Mouse (Mus musculus) CH12.LX (cell line): ENCODE data around the gene Gucy2d. TPM values are rescaled to one million over a fixed set of nuclear protein-coding genes. Genes with fewer than 3 reads are reported as not detected.

Experiments used
- DNase-seq: peaks from one replicate; pipeline ENCODE4 v3.0.0-alpha.2; 2013; ENCODE audit errors: extremely low read depth
- H3K27ac ChIP-seq: 2 replicates; pipeline ENCODE4 v1.5.1; 2012; ENCODE audit warnings: low read depth, mild to moderate bottlenecking, control low read depth, moderate library complexity; ENCODE audit not compliant: insufficient read depth
- H3K27me3 ChIP-seq: replicated peaks from 2 replicates; pipeline ENCODE3; 2012; ENCODE audit warnings: inconsistent platforms
- H3K36me3 ChIP-seq, 2 experiments: replicated peaks in 1 of 2; 2 replicates each; pipeline versions ENCODE3 to v1.6.1; 2012; ENCODE audit warnings: inconsistent platforms in 1 of 2, low read length in 1 of 2, mild to moderate bottlenecking in 1 of 2, mixed read lengths in 1 of 2, moderate library complexity in 1 of 2; ENCODE audit not compliant: control insufficient read depth in 1 of 2, insufficient read depth in 1 of 2
- H3K4me1 ChIP-seq, 2 experiments: 2 replicates each; pipeline ENCODE4 v1.6.1; 2012; ENCODE audit warnings: inconsistent platforms in 1 of 2, moderate library complexity in 1 of 2; ENCODE audit not compliant: insufficient read depth in 2 of 2, control insufficient read depth in 1 of 2
- H3K4me2 ChIP-seq: 2 replicates; pipeline ENCODE4 v1.6.1; 2012; ENCODE audit warnings: low read depth, mild to moderate bottlenecking, control low read depth; ENCODE audit not compliant: poor library complexity, insufficient read depth, severe bottlenecking
- H3K4me3 ChIP-seq, 3 experiments: fragments of 150-350 bp in 1 of 3; sonication (generic) in 1 of 3; replicated peaks in 1 of 3; 2 replicates each; pipeline versions ENCODE3 to v1.5.1; 2011 to 2012; ENCODE audit warnings: low read depth in 2 of 3, low read length in 2 of 3, mild to moderate bottlenecking in 2 of 3, moderate library complexity in 2 of 3, control low read depth in 1 of 3, improper control_type of control experiment in 1 of 3, inconsistent platforms in 1 of 3, mixed read lengths in 1 of 3; ENCODE audit not compliant: poor library complexity in 1 of 3
- H3K79me2 ChIP-seq: replicated peaks from 2 replicates; pipeline ENCODE4 v1.6.1; 2012; ENCODE audit warnings: mild to moderate bottlenecking, moderate library complexity; ENCODE audit not compliant: control insufficient read depth, poor library complexity, insufficient read depth, severe bottlenecking; ENCODE audit errors: extremely low read depth
- H3K9ac ChIP-seq: 2 replicates; pipeline ENCODE4 v1.6.1; 2012; ENCODE audit warnings: low read depth, mild to moderate bottlenecking, control low read depth, moderate library complexity; ENCODE audit not compliant: insufficient read depth
- H3K9me3 ChIP-seq: replicated peaks from 2 replicates; pipeline ENCODE3; 2012; ENCODE audit warnings: low read length, inconsistent platforms, mixed read lengths
- BHLHE40 ChIP-seq: IDR thresholded peaks from 2 replicates; pipeline ENCODE4 v1.6.1; 2011; ENCODE audit warnings: mild to moderate bottlenecking, low read depth, low read length, improper control_type of control experiment
- CHD1 ChIP-seq: IDR thresholded peaks from 2 replicates; pipeline ENCODE4 v1.6.1; 2012; ENCODE audit warnings: low read depth, low read length, improper control_type of control experiment, inconsistent platforms
- CHD2 ChIP-seq: IDR thresholded peaks from 2 replicates; pipeline ENCODE4 v1.6.1; 2011; ENCODE audit warnings: low read length, improper control_type of control experiment
- CTCF ChIP-seq, 2 experiments: IDR thresholded peaks in 1 of 2; conservative IDR thresholded peaks in 1 of 2; 2 replicates each; pipeline ENCODE4 v1.5.1; 2011 to 2012; ENCODE audit warnings: low read depth in 2 of 2, low read length in 2 of 2, improper control_type of control experiment in 1 of 2, inconsistent platforms in 1 of 2, mild to moderate bottlenecking in 1 of 2, moderate library complexity in 1 of 2
- ELF1 ChIP-seq: IDR thresholded peaks from 2 replicates; pipeline ENCODE4 v1.6.1; 2014; ENCODE audit warnings: low read depth, mild to moderate bottlenecking, inconsistent platforms, low read length, improper control_type of control experiment
- GABPA ChIP-seq: IDR thresholded peaks from 2 replicates; pipeline ENCODE4 v1.6.1; 2012; ENCODE audit warnings: low read depth, low read length, improper control_type of control experiment, inconsistent platforms; ENCODE audit not compliant: insufficient replicate concordance
- HCFC1 ChIP-seq: IDR thresholded peaks from 2 replicates; pipeline ENCODE4 v1.6.1; 2012; ENCODE audit warnings: low read depth, mild to moderate bottlenecking, inconsistent platforms, low read length, improper control_type of control experiment
- JUN ChIP-seq: IDR thresholded peaks from 2 replicates; pipeline ENCODE4 v1.6.1; 2011; ENCODE audit warnings: low read depth, mild to moderate bottlenecking, low read length, improper control_type of control experiment, moderate library complexity; ENCODE audit not compliant: insufficient read depth
- JUND ChIP-seq: conservative IDR thresholded peaks from 2 replicates; pipeline ENCODE4 v1.6.1; 2011; ENCODE audit warnings: low read depth, low read length, improper control_type of control experiment
- MAZ ChIP-seq: IDR thresholded peaks from 2 replicates; pipeline ENCODE4 v1.6.1; 2012; ENCODE audit warnings: low read depth, mild to moderate bottlenecking, inconsistent platforms, low read length, improper control_type of control experiment, moderate library complexity
- MEF2A ChIP-seq: IDR thresholded peaks from 2 replicates; pipeline ENCODE4 v1.6.1; 2014; ENCODE audit warnings: low read depth, mild to moderate bottlenecking, inconsistent platforms, low read length, improper control_type of control experiment, borderline replicate concordance
- MXI1 ChIP-seq: IDR thresholded peaks from 2 replicates; pipeline ENCODE4 v1.6.1; 2011; ENCODE audit warnings: mild to moderate bottlenecking, low read depth, low read length, improper control_type of control experiment
- MYC ChIP-seq: IDR thresholded peaks from 2 replicates; pipeline ENCODE4 v1.6.1; 2011; ENCODE audit warnings: low read depth, mild to moderate bottlenecking, improper control_type of control experiment, low read length
- NRF1 ChIP-seq: IDR thresholded peaks from 2 replicates; pipeline ENCODE4 v1.6.1; 2014; ENCODE audit warnings: low read depth, mild to moderate bottlenecking, inconsistent platforms, low read length, improper control_type of control experiment, moderate library complexity
- POLR2A ChIP-seq: IDR thresholded peaks from 2 replicates; pipeline ENCODE4 v1.6.1; 2011; ENCODE audit warnings: low read depth, mild to moderate bottlenecking, improper control_type of control experiment, low read length
- POLR2AphosphoS2 ChIP-seq: IDR thresholded peaks from 2 replicates; pipeline ENCODE4 v1.6.1; 2011; ENCODE audit warnings: low read depth, low read length, improper control_type of control experiment
- RAD21 ChIP-seq: IDR thresholded peaks from 2 replicates; pipeline ENCODE4 v1.6.1; 2011; ENCODE audit warnings: low read depth, mild to moderate bottlenecking, low read length, improper control_type of control experiment, moderate library complexity
- SMC3 ChIP-seq: IDR thresholded peaks from 2 replicates; pipeline ENCODE4 v1.6.1; 2011; ENCODE audit warnings: low read depth, low read length, improper control_type of control experiment
- UBTF ChIP-seq: IDR thresholded peaks from 2 replicates; pipeline ENCODE4 v1.6.1; 2012; ENCODE audit warnings: low read depth, mild to moderate bottlenecking, inconsistent platforms, low read length, improper control_type of control experiment, moderate library complexity
- USF1 ChIP-seq: IDR thresholded peaks from 2 replicates; pipeline ENCODE4 v1.6.1; 2014; ENCODE audit warnings: low read depth, mild to moderate bottlenecking, inconsistent platforms, low read length, improper control_type of control experiment
- USF2 ChIP-seq: conservative IDR thresholded peaks from 2 replicates; pipeline ENCODE4 v1.6.1; 2011; ENCODE audit warnings: low read depth, low read length, improper control_type of control experiment
- ZKSCAN1 ChIP-seq: IDR thresholded peaks from 2 replicates; pipeline ENCODE4 v1.6.1; 2012; ENCODE audit warnings: low read depth, inconsistent platforms, low read length, improper control_type of control experiment, borderline replicate concordance
- ZNF384 ChIP-seq: IDR thresholded peaks from 2 replicates; pipeline ENCODE4 v1.6.1; 2012; ENCODE audit warnings: low read depth, low read length, improper control_type of control experiment, inconsistent platforms
- dilution Hi-C: fragments of 300-500 bp; cut with MboI; formaldehyde crosslinking; loops from 2 replicates; pipeline ENCODE4 v1.14.3; 2020; ENCODE audit warnings: low sequenced_read_pairs; ENCODE audit not compliant: extremely low pct_unique_long_range_greater_than_20kb, extremely low pct_ligation_motif_present
- in situ Hi-C: fragments of 300-500 bp; cut with MboI; formaldehyde crosslinking; loops from 3 replicates; pipeline ENCODE4 v1.14.3; 2019; ENCODE audit warnings: low sequenced_read_pairs, low pct_ligation_motif_present, low pct_unique_long_range_greater_than_20kb, mixed read lengths
- polyA plus RNA-seq: library from polyadenylated mRNA; unstranded; fragments of >175 nt; gene quantifications from 2 replicates; pipeline ENCODE4 v1.2.1, GENCODE M21; 2012; ENCODE audit warnings: low read depth; ENCODE audit not compliant: insufficient read length
- total RNA-seq, 2 experiments: library from RNA; depleted of rRNA; stranded (reverse); fragments of 300-350 nt in 1 of 2; fragments of >200 nt in 1 of 2; gene quantifications; 2 replicates each; pipeline ENCODE4 v1.2.3; 2012 to 2014

Gene Gucy2d
- total and polyA plus RNA-seq, 3 experiments: not detected

DNA sequence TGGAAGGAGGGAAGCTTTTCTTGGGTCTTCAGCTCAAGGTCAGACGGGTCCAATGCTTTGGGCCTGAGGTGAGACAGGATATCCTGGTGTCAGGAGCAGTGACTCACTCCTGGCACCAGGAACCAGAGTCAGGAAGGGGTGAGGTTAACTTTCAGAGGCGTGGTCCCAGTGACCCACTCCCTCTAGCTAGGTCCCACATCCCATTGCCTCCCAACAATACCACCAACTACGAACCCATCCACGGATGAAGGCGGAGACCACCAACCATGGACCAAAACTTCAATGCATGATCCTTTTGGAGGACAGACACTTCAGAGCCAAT lies 8.1 kb downstream of the Gucy2d start:
- Histone ChIP-seq H3K27me3 (peaks cover 8% of the 10 kb centered on the region), H3K27ac (no peak overlapping the region), H3K4me1 (no peaks in the 10 kb centered on the region), H3K4me3 (no peak overlapping the region), H3K4me2 (no peak overlapping the region), H3K36me3 (no peaks in the 10 kb centered on the region), H3K9me3 (no peaks in the 10 kb centered on the region), H3K79me2 (no peaks in the 10 kb centered on the region), H3K9ac (no peak overlapping the region)
- dilution Hi-C loops: no loop called here
- in situ Hi-C loops: loop anchor here (25.0 kb wide), 1 partner anchor 286 kb away; no protein-coding TSS in a partner anchor
- no peak for DNase-seq
- TF ChIP-seq CHD1 (no peak), GABPA (no peak), ZKSCAN1 (no peak), JUND (no peak), POLR2A (no peak), USF1 (no peak), MXI1 (no peak), ELF1 (no peak), USF2 (no peak), HCFC1 (no peak), RAD21 (no peak)

DNA sequence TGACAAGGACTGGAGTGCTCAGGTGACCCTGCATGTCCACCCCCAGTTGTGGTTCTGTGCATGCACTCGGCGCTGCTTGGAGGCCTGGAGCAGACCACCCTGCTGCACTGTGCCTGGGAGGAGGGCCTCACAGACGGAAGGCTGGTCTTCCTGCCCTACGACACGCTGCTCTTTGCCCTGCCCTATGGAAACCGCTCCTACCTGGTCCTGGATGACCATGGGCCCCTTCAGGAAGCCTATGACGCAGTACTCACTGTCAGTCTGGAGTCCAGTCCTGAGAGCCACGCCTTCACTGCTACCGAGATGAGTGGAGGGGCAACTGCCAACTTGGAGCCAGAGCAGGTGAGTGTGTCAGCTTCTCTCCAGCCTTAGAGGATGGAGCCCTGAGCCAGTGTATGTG lies 9.5 kb downstream of the Gucy2d start:
- Histone ChIP-seq H3K4me2 (no peak overlapping the region), H3K9me3 (no peaks in the 10 kb centered on the region), H3K9ac (no peak overlapping the region), H3K4me3 (no peak overlapping the region), H3K27ac (no peak overlapping the region)
- in situ Hi-C loops: loop anchor here (25.0 kb wide), 1 partner anchor 287 kb away; no protein-coding TSS in a partner anchor
- TF ChIP-seq MAZ (no peak), MYC (no peak), JUN (no peak), MXI1 (no peak), BHLHE40 (no peak), POLR2AphosphoS2 (no peak), UBTF (no peak), SMC3 (no peak), MEF2A (no peak), CHD2 (no peak), GABPA (no peak), ZNF384 (no peak), NRF1 (no peak), CTCF (conservative IDR thresholded peaks at IDR 0.05 in 1 of 2, IDR thresholded peaks at IDR 0.05 in 1 of 2; ENCODE audit: low read depth in 2 of 2, low read length in 2 of 2) (no peak), RAD21 (no peak)
- TF ChIP-seq, all 38 proteins: peak for 0
- Histone ChIP-seq H3K27me3 (peaks cover 8% of the 10 kb centered on the region), H3K4me1 (no peaks in the 10 kb centered on the region), H3K79me2 (no peaks in the 10 kb centered on the region), H3K36me3 (no peaks in the 10 kb centered on the region)
- dilution Hi-C loops: no loop called here
- no peak for DNase-seq
